Mouse (Mus musculus) kidney, postnatal 10 days (tissue): ENCODE measurements around the gene Maff.

ENCODE experiments used
- DNase-seq: peaks from one replicate; pipeline ENCODE4 v3.0.0; 2021; ENCODE audit warnings: mixed read lengths

Maff gene

GRCm38 (mm10) chr15:79330521-79330920, 15.9 kb upstream of the Maff start:
- no peak for DNase-seq

- no peak for DNase-seq
Observed at GRCm38 (mm10) chr15:79333409-79333808, 13.0 kb upstream of the Maff start.

GRCm38 (mm10) chr15:79335061-79335655, 11.3 kb upstream of the Maff start:
- no peak for DNase-seq

- DNase-seq = no peak
Observed at GRCm38 (mm10) chr15:79338978-79339377, 7.4 kb upstream of the Maff start.

DNA sequence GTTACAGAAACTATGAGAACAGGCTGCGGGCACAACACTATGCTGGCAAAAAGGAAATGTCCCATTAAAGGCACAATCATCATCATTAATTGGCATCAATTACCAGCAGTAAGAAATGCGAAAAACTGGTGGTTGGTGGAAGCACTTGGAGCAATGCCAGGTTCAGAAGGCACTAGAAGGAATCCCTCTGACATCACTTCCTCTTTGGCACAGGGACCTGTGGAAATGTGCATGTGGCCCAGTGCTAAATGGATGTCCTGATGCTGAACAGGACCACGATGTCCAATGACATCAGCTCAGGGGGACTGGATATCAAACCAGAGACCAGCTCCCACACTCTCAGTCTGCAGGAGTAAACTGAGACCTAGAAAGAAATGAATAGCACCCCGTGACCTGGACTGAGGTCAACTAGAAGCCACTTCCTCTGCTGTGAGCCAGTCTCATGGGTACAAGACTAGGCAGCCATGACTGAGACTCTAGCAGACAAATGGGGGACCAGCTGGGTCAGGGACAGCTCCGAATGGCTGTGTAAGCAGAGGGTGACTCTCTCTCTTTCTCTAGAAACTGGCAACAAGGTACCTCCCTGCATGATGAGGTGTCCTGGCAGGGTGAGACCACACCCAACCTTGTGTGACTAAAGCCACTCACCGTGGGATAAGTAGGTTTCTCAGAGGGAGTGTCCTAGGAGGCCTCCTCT, 3.6 kb upstream of the Maff start:
- DNase-seq = no peak

- DNase-seq = no peak
Observed at GRCm38 (mm10) chr15:79344627-79345026, 1.8 kb upstream of the Maff start.

DNA sequence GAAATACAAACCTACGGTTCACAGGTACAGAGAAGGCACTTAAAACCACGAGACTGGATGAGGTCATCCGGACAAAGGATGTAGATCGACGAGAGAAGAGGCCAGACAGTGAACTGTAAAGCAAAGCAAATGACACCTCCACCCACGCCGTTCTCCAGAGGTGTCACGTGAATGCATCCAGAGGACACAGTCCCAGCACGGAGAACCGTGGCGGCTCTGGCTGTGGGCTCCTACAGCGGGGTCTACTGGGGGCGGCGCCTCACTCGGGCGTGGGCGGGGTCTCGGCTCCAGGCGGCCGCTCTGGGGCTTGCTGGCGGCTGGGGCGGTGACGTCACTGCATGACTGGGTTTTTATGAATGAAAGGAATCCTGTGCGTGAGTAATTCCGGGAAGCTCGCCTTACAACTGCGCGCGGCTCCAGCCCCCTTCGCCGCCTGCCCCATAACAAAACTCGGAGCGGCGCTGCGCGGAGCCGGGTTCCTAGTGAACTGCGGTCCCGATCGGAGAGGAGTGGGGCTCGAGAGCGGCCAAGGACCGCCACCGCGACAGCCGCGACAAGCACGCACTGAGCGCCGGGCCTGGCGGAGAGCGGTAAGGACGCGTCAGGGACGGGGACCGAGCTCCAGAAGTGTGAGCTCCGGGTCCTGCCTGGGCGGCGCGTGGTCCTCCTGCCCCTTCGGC, 884 bp downstream of the Maff start:
- DNase-seq = peak; percentile 96

GRCm38 (mm10) chr15:79347845-79348506, 1.6 kb downstream of the Maff start:
- DNase-seq = peak; percentile 79

- DNase-seq = peak; percentile 29
Observed at GRCm38 (mm10) chr15:79348651-79349050, 2.2 kb downstream of the Maff start.

DNA sequence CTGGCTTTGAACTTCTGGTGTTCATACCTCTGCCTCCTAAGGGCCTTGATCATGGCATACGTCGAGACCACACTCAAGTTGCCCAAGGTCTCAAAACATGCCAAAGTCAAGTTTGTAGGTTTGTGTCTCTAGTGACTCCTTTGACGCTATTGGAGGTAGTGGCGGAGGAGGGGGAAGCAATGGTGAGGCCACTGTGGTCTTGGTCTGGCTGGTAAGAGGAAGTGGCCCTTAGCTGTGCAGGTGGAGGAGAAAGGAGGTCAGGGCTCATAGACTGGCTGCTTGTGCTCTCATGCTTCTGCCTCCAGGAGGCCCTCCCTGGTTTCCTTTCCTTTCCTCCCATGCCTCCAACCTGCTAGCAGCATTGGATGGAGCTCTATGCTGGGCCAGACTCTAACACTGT, 4.4 kb downstream of the Maff start:
- no peak for DNase-seq

- peak; percentile 66 for DNase-seq
Observed at GRCm38 (mm10) chr15:79351331-79351767, 4.9 kb downstream of the Maff start.

DNA sequence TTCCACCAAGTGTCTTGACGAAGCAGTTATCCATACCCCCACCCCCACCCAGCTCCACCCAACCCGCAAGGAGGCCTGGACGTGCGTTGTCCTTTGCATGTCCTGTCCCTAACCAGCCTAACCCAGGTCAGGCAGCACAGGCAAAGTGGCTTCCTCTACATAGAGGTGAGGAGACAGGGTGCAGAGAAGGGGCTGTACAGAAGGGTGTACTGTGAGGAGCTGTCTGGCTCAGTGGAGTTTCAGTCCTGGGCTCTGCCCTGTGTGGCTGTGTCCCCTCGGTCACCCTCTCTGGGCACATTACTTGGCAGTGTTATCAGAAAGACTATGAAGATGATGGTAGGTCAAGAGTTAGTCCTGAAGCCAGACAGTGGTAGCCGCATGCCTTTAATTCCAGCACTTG, 6.1 kb downstream of the Maff start:
- DNase-seq = no peak

DNA sequence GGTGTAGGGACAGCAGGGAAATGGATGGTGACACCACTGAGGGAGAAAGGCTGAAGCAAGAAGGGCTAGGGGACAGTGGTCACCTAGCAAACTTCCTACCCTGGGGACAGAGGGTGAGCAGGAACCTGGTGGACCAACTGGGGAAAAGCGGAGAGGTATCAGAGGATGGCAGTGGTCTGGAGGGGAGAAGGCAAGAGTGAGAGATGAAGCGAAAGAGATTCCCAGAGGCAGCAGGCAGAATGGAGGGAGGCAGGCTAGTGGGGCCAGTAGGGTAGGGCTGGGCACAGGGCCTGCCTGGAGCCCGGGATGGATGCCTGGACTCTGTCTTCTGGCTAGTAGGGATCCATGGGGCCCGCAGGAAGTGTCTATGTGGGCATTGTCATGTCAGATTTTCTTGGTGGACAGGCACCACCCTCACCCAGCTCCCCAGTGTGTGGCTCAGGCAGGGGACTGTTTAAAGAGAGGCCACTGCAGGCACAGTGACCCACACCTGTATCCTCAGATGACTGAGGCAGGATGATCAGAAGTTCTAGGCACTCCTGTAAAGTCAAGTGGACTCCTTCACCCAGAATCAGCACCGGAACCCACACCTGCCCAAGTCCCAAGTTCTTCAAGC, 7.4 kb downstream of the Maff start:
- no peak for DNase-seq

DNA sequence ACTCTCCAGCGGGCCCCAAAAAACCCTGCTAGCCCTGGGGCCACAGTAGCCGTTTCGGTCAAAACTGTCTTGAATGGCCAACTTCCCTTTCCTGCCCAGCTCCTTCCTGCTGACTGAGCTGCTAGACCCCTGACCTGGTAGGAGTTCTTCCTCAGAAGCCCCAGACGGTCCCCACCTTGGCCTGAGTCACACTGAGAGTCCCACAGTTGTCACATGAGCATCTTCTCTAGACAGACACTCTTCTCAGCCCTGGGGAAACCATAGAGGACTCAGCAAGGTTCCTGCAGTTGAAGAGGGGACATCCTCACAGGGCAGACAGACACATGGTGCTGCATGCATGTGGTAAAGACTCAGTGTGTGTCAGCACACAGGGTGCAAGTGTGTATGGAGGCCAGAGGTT, 8.2 kb downstream of the Maff start:
- no peak for DNase-seq

DNA sequence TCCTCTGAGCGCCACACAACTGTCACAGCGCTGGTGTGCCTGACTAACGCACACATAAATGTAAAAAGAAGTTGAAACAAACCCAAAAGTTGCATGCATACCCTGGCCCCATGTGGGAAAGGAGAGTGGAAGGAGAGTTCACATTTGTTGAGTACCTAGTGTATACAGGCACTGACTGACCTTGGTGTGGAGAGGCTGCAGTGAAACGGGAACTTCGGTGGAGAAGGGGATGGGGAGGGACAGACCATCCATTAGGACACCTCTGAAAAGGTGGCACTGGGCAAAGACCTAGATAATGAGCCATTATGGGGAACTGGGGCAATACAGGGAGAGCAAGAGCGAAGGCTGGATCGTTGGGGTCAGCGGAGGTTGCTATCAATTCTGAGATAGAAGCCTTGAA, 10.1 kb downstream of the Maff start:
- DNase-seq = no peak

DNA sequence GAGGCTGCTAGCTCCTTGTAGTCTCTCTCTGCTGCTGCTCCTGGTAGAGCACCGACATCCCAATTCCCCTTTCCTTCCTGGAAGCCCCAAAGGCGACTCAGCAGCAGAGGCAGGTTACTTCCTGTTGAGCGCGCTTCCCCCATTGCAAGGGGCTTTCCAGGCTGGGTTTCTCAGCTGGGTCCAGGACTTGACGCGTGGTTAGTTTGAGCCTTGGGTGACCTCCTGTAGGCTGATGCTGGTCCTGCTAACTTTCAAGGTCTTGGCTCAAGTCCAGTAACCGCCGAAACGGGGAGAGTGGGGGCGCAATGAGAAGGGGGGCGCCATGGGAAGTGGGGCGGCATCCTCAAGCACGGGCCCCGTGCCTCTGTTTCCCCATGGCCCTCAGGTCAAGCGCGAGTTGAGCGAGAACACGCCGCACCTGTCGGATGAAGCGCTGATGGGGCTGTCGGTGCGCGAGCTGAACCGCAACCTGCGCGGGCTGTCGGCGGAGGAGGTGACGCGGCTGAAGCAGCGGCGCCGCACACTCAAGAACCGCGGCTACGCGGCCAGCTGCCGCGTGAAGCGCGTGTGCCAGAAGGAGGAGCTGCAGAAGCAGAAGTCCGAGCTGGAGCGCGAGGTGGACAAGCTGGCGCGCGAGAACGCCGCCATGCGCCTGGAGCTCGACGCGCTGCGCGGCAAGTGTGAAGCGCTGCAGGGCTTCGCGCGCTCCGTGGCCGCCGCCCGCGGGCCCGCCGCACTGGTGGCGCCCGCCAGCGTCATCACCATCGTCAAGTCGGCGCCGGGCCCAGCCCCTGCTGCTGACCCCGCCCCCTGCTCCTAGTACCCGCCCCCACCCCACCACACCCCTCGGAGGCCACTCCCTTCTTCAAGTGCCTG, 10.9 kb downstream of the Maff start:
- peak; percentile 90 for DNase-seq

DNA sequence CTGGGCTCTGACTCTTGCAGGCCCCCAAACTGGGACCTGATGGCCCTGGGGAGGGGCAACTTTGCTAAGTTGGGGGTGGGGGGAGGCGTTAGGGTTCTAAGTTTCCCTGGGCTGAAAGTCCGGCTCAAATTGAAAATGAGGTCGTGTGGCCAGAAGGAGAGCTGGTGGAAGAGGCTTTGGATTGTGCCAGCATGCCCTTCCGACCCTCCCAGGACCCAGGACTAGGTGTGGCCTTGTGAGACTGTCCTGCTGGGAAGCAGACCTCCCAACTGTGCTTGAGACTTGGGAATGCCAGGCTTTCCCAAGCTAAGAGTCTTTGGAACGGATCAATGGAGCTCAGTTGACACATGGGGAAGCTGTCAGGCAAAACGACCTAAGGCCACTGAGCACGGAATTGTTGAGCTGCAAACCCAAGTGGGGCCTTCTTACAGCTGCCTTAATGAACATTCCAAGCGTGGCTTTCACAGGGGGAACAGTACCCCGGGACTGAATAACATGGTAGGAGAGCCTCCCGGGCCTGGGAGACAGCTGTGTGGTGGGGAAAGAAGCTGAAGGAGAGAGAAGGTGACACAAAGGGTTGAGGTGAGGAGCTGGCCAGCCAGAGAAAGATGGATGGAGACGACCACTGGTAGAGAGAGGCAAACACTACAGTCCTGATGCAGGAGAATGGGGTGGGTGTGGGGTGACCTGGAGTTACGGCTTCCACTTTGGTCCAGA, 11.7 kb downstream of the Maff start:
- peak; percentile 49 for DNase-seq

DNA sequence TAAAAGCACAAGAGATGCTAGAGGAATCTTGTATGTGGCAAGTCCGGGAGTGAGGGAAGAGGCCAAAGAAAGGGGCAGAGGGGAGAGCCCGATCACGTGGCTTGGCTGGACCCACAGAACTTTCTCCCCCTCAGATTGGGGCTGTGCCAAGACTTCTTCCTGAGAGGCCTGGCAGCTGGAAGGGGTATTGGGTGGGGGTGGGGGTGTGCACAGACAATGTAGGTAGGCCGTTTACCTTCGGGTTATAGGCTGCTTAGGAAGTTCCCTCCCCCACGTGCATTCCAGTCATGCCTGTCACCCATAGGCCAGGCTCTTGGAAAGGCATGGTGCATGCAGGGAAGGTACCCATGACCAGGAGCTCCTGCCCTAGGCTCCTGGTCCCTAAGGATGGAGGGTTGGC, 13.5 kb downstream of the Maff start:
- DNase-seq = peak; percentile 88

GRCm38 (mm10) chr15:79360371-79360770, 13.9 kb downstream of the Maff start:
- no peak for DNase-seq

GRCm38 (mm10) chr15:79361023-79361422, 14.6 kb downstream of the Maff start:
- no peak for DNase-seq

GRCm38 (mm10) chr15:79364120-79364519, 17.7 kb downstream of the Maff start:
- DNase-seq = no peak
